25 mouse cellular contexts compared by ENCODE assay signal in genomic region chr4:141708005-141708404, GRCm38 (mm10). TPM values are rescaled to one million over a fixed set of nuclear protein-coding genes. Genes with fewer than 3 reads are reported as not detected.
DNase-seq lines count a peak whose midpoint lies in the region; ATAC-seq and TF ChIP-seq lines count a peak whose summit lies in the region.
"Had no signal": no experiment of that assay in that cellular context is flagged by ENCODE, and none has a peak within 500 bp of the region (broad histone marks: within the 10 kb centered on the region; RNA-seq: fewer than 3 reads in every experiment).

No protein-coding gene starts in this region.

- DNase-seq in gastrocnemius, adult 2 months, result no peak
- DNase-seq in gastrocnemius, postnatal 36 days, result no peak
- DNase-seq in lung, postnatal 10 days, result peak; percentile 32
- DNase-seq in lung, adult 18-20 months, result no peak
- no peak for DNase-seq in heart, postnatal 14 days
- DNase-seq in midbrain, postnatal 0 days (ENCODE audit: low spot score), result no peak
- DNase-seq: adrenal gland, postnatal 36 days; cerebellum, adult 2 months; cerebellum, postnatal 10 days; gastrocnemius, postnatal 14 days; heart, adult 11 months had no signal

- no peaks in the 10 kb centered on the region for H3K4me1 ChIP-seq in midbrain, postnatal 0 days (ENCODE audit: insufficient read depth, low read length)
- H3K4me1 ChIP-seq: embryonic facial prominence, embryonic 10.5 days; heart, embryonic 13.5 days; hindbrain, embryonic 15.5 days had no signal

- H3K36me3 ChIP-seq in midbrain, postnatal 0 days (ENCODE audit: insufficient read depth, low read length), result peaks cover 60% of the 10 kb centered on the region

- peak; percentile 31; the same call in 1 of the 2 replicates for ATAC-seq in erythroblast, adult 5-6 weeks (replicated peaks; ENCODE audit: low FRiP score, poor library complexity, severe bottlenecking)
- peak; percentile 80 for ATAC-seq in megakaryocyte, adult 5-6 weeks (ENCODE audit: poor library complexity, severe bottlenecking)
- no peak for ATAC-seq in midbrain, postnatal 0 days (ENCODE audit: low FRiP score)
- ATAC-seq: activated CD4-positive, CD25-positive, alpha-beta regulatory T cell, adult 4 months; forebrain, embryonic 15.5 days; Patski had no signal

- no peak overlapping the region for H3K9ac ChIP-seq in midbrain, postnatal 0 days (replicated peaks; ENCODE audit: low read length, poor library complexity, severe bottlenecking)
- H3K9ac ChIP-seq: forebrain, embryonic 15.5 days; heart, embryonic 13.5 days; hindbrain, embryonic 15.5 days had no signal

- H3K9me3 ChIP-seq in midbrain, postnatal 0 days (ENCODE audit: low read length), result no peaks in the 10 kb centered on the region
- H3K9me3 ChIP-seq: embryonic facial prominence, embryonic 10.5 days; forebrain, embryonic 15.5 days; heart, embryonic 13.5 days; hindbrain, embryonic 15.5 days had no signal

- H3K27me3 ChIP-seq in midbrain, postnatal 0 days (ENCODE audit: insufficient read depth, low read length), result no peaks in the 10 kb centered on the region
- H3K27me3 ChIP-seq: CH12.LX; forebrain, embryonic 15.5 days; heart, embryonic 13.5 days; hindbrain, embryonic 15.5 days; Patski had no signal

- no peak overlapping the region for H3K4me2 ChIP-seq in midbrain, postnatal 0 days (ENCODE audit: low read depth, low read length, poor library complexity, severe bottlenecking)
- H3K4me2 ChIP-seq: forebrain, embryonic 15.5 days; heart, embryonic 13.5 days; hindbrain, embryonic 15.5 days had no signal

- WGBS in midbrain, postnatal 0 days, result 97% methylated on average over 7 of the region's 7 CpGs

- no peak for TF ChIP-seq CTCF in gastrocnemius, adult 2 months (IDR thresholded peaks at IDR 0.05)
- TF ChIP-seq CTCF in midbrain, postnatal 0 days (IDR thresholded peaks at IDR 0.05), result no peak

- peak overlapping the region; percentile 48; the same call in 1 of the 2 replicates for H3K27ac ChIP-seq in gastrocnemius, adult 2 months
- H3K27ac ChIP-seq in midbrain, postnatal 0 days (ENCODE audit: low read depth, low read length), result no peak overlapping the region
- H3K27ac ChIP-seq: embryonic facial prominence, embryonic 10.5 days; forebrain, embryonic 15.5 days; heart, embryonic 13.5 days; hindbrain, embryonic 15.5 days had no signal

- no peak overlapping the region for H3K4me3 ChIP-seq in gastrocnemius, adult 2 months
- H3K4me3 ChIP-seq in midbrain, postnatal 0 days (ENCODE audit: low read depth, low read length), result no peak overlapping the region
- H3K4me3 ChIP-seq: embryonic facial prominence, embryonic 10.5 days; erythroblast, embryonic 14.5 days; forebrain, embryonic 15.5 days; heart, embryonic 13.5 days; hindbrain, embryonic 15.5 days had no signal

- intact Hi-C loops in gastrocnemius, adult 2 months (cut with DNase I), result no loop called here
- intact Hi-C loops in gastrocnemius, postnatal 36 days (cut with DNase I), result no loop called here
- intact Hi-C loops in heart, postnatal 14 days (cut with DNase I), result no loop called here

RNA-seq across cellular contexts. Expression of gene Ddi2, which starts 15.2 kb away (rescaled TPM):
- 10 to 100 TPM; 37.8 to 46.5 TPM for total RNA-seq in gastrocnemius, adult 2 months (2021)
- total RNA-seq in gastrocnemius, postnatal 36 days (2021), result 10 to 100 TPM; 38.7 to 50.5 TPM
- total RNA-seq in erythroblast, adult 5-6 weeks (2015; ENCODE audit: low replicate concordance), result 10.0 and 14.8 TPM in 2 replicates
- total RNA-seq in erythroblast, adult 5-6 weeks (2017; ENCODE audit: low replicate concordance), result 17.7 and 18.5 TPM in 2 replicates
- 25.2 and 29.1 TPM in 2 replicates for total RNA-seq in megakaryocyte, adult 5-6 weeks (2015)
- 37.6 and 47.1 TPM in 2 replicates for total RNA-seq in megakaryocyte, adult 5-6 weeks (2017)
- total RNA-seq in heart, postnatal 14 days (2021), result 10 to 100 TPM; 39.0 to 40.4 TPM
- 21.7 and 25.7 TPM in 2 replicates for total RNA-seq in midbrain, postnatal 0 days (2014; rRNA removed)
- 8.9 and 9.2 TPM in 2 replicates for polyA plus RNA-seq in midbrain, postnatal 0 days (2015; fragmentation: Nextera tagmentation; extraction: Ambion mirVana)

RNA-seq across cellular contexts. Expression of gene Rsc1a1, which starts 22.6 kb away (rescaled TPM):
- 1 to 10 TPM; 3.8 to 5.6 TPM for total RNA-seq in gastrocnemius, adult 2 months (2021)
- total RNA-seq in gastrocnemius, postnatal 36 days (2021), result 1 to 10 TPM; 5.2 to 9.3 TPM
- 2.9 TPM in 1 of 2 replicates, not detected in the other for total RNA-seq in erythroblast, adult 5-6 weeks (2015; ENCODE audit: low replicate concordance)
- total RNA-seq in erythroblast, adult 5-6 weeks (2017; ENCODE audit: low replicate concordance), result 0.84 and 4.3 TPM in 2 replicates
- 26.8 and 33.7 TPM in 2 replicates for total RNA-seq in megakaryocyte, adult 5-6 weeks (2015)
- 9.5 and 16.2 TPM in 2 replicates for total RNA-seq in megakaryocyte, adult 5-6 weeks (2017)
- total RNA-seq in heart, postnatal 14 days (2021), result not detected
- total RNA-seq in midbrain, postnatal 0 days (2014; rRNA removed), result 2.7 and 12.7 TPM in 2 replicates
- polyA plus RNA-seq in midbrain, postnatal 0 days (2015; fragmentation: Nextera tagmentation; extraction: Ambion mirVana), result not detected in 2 replicates
- total RNA-seq: adrenal gland, adult 18-20 months had no signal
- polyA plus RNA-seq: activated CD4-positive, CD25-positive, alpha-beta regulatory T cell, adult 4 months; forebrain, embryonic 15.5 days; heart, postnatal 0 days had no signal

RNA-seq across cellular contexts. Expression of gene Agmat, which starts 38.5 kb away (rescaled TPM):
- not detected for total RNA-seq in gastrocnemius, adult 2 months (2021)
- total RNA-seq in gastrocnemius, postnatal 36 days (2021), result under 1 TPM in 1 of 2 experiments, not detected in 1; 0.23 TPM
- 1.5 and 2.3 TPM in 2 replicates for total RNA-seq in erythroblast, adult 5-6 weeks (2015; ENCODE audit: low replicate concordance)
- not detected in 2 replicates for total RNA-seq in erythroblast, adult 5-6 weeks (2017; ENCODE audit: low replicate concordance)
- total RNA-seq in megakaryocyte, adult 5-6 weeks (2015), result not detected in 2 replicates
- not detected in 2 replicates for total RNA-seq in megakaryocyte, adult 5-6 weeks (2017)
- under 1 TPM; 0.72 to 0.98 TPM for total RNA-seq in heart, postnatal 14 days (2021)
- total RNA-seq in midbrain, postnatal 0 days (2014; rRNA removed), result not detected in 2 replicates
- not detected in 2 replicates for polyA plus RNA-seq in midbrain, postnatal 0 days (2015; fragmentation: Nextera tagmentation; extraction: Ambion mirVana)
- total RNA-seq: CH12.LX; hematopoietic stem cell, adult 5-6 weeks had no signal
- polyA plus RNA-seq: activated CD4-positive, CD25-positive, alpha-beta regulatory T cell, adult 4 months; embryonic facial prominence, embryonic 10.5 days; forebrain, embryonic 11.5 days; forebrain, embryonic 15.5 days; Patski had no signal

RNA-seq across cellular contexts. Expression of gene Plekhm2, which starts 43.3 kb away (rescaled TPM):
- 10 to 100 TPM; 32.9 to 34.7 TPM for total RNA-seq in gastrocnemius, adult 2 months (2021)
- total RNA-seq in gastrocnemius, postnatal 36 days (2021), result 10 to 100 TPM; 23.6 to 30.5 TPM
- 2.9 and 10.7 TPM in 2 replicates for total RNA-seq in erythroblast, adult 5-6 weeks (2015; ENCODE audit: low replicate concordance)
- 2.0 and 4.3 TPM in 2 replicates for total RNA-seq in erythroblast, adult 5-6 weeks (2017; ENCODE audit: low replicate concordance)
- 11.1 and 14.9 TPM in 2 replicates for total RNA-seq in megakaryocyte, adult 5-6 weeks (2015)
- 10.4 and 11.1 TPM in 2 replicates for total RNA-seq in megakaryocyte, adult 5-6 weeks (2017)
- 100 to 1,000 TPM; 101 to 103 TPM for total RNA-seq in heart, postnatal 14 days (2021)
- 40.0 and 41.7 TPM in 2 replicates for total RNA-seq in midbrain, postnatal 0 days (2014; rRNA removed)
- polyA plus RNA-seq in midbrain, postnatal 0 days (2015; fragmentation: Nextera tagmentation; extraction: Ambion mirVana), result 6.7 and 6.9 TPM in 2 replicates
